Mouse (Mus musculus) embryonic fibroblast, embryonic 13.5 days (primary cell): Measurements from ENCODE around the gene Col25a1.

Experiments used
- CTCF ChIP-seq: IDR thresholded peaks from 2 replicates; pipeline ENCODE4 v1.5.1; 2011; ENCODE audit warnings: mild to moderate bottlenecking, control low read depth, low read length, moderate library complexity, borderline replicate concordance; ENCODE audit not compliant: insufficient read depth
- POLR2A ChIP-seq: IDR thresholded peaks from 2 replicates; pipeline ENCODE4 v1.6.1; 2011; ENCODE audit warnings: low read depth, mild to moderate bottlenecking, control low read depth, low read length, moderate library complexity

DNA sequence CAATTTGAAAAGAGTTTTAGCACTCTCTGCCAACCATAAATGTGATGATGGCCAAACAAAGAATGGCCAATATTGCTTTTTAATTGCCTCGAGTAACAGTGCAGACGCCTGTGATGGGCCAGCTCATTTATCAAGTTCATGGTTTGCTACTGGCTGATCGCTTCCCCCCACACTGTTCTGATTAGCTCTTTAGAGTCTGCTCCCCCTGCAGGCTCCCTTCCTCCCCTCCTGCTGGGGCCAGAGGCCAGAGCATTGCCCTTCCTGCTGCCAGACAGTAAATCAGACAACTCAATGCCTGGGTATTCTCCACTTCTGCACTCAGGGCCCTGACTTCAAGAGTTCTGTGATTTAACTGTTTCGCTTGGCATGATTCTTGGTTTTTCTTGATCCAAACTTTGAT is 281.9 kb downstream of the Col25a1 start:
- TF ChIP-seq CTCF = no peak
- TF ChIP-seq POLR2A = no peak
